Mouse (Mus musculus) G1E (cell line): ENCODE data around the gene Usp29. TPM values are rescaled to one million over a fixed set of nuclear protein-coding genes. Genes with fewer than 3 reads are reported as not detected.

Experiments
- ATAC-seq: 2 replicates; pipeline ENCODE4 v1.8.0; 2016; ENCODE audit warnings: mild to moderate bottlenecking; ENCODE audit not compliant: insufficient number of reproducible peaks, poor library complexity, low FRiP score, severe bottlenecking; ENCODE audit errors: extremely low read depth
- DNase-seq: peaks from one replicate; pipeline ENCODE4 v3.0.0; 2012; ENCODE audit warnings: low spot score
- H3K27me3 ChIP-seq: 2 replicates; pipeline ENCODE4 v1.6.1; 2012; ENCODE audit warnings: mild to moderate bottlenecking, low read length, inconsistent platforms; ENCODE audit not compliant: insufficient read depth
- H3K36me3 ChIP-seq: replicated peaks from 2 replicates; pipeline ENCODE3; 2012; ENCODE audit warnings: mild to moderate bottlenecking, inconsistent platforms
- H3K4me1 ChIP-seq: 2 replicates; pipeline ENCODE4 v1.6.1; 2012; ENCODE audit warnings: low read depth, low read length, inconsistent platforms, mixed read lengths; ENCODE audit not compliant: insufficient read depth
- H3K4me3 ChIP-seq: 2 replicates; pipeline ENCODE4 v1.5.1; 2012; ENCODE audit warnings: low read depth, mild to moderate bottlenecking, inconsistent platforms, low read length, moderate library complexity, mixed read lengths
- H3K9me3 ChIP-seq: replicated peaks from 2 replicates; pipeline ENCODE4 v1.6.1; 2012; ENCODE audit warnings: inconsistent platforms
- CTCF ChIP-seq: IDR thresholded peaks from 2 replicates; pipeline ENCODE4 v1.5.1; 2012; ENCODE audit warnings: low read depth, low read length, inconsistent platforms, mixed read lengths
- GATA1 ChIP-seq: IDR thresholded peaks from 2 replicates; pipeline ENCODE4 v1.6.1; 2012; ENCODE audit warnings: borderline replicate concordance, low read length, inconsistent platforms, mixed read lengths
- GATA2 ChIP-seq: IDR thresholded peaks from 2 replicates; pipeline ENCODE4 v1.6.1; 2012; ENCODE audit warnings: low read depth, low read length, inconsistent platforms, borderline replicate concordance
- POLR2AphosphoS5 ChIP-seq: IDR thresholded peaks from 2 replicates; pipeline ENCODE4 v1.6.1; 2012; ENCODE audit warnings: low read depth, low read length, inconsistent platforms; ENCODE audit not compliant: insufficient replicate concordance
- TAL1 ChIP-seq: conservative IDR thresholded peaks from 2 replicates; pipeline ENCODE4 v1.6.1; 2012; ENCODE audit warnings: low read depth, low read length, inconsistent platforms, mixed read lengths
- polyA plus RNA-seq: library from polyadenylated mRNA; stranded (reverse); fragments of >175 nt; gene quantifications from 2 replicates; pipeline ENCODE4 v1.2.3, GENCODE M21; 2012
- total RNA-seq, 2 experiments: library from RNA; stranded (forward) in 1 of 2; stranded (reverse) in 1 of 2; fragments of 200-1000 nt in 1 of 2; fragments of >200 nt in 1 of 2; fragmentation: Nextera tagmentation in 1 of 2; gene quantifications; 2 replicates each; pipeline ENCODE4 v1.2.3; 2014 to 2017

The Usp29 gene
- total and polyA plus RNA-seq, 3 experiments: 0.15 to 6.9 (median 2.2) TPM

DNA sequence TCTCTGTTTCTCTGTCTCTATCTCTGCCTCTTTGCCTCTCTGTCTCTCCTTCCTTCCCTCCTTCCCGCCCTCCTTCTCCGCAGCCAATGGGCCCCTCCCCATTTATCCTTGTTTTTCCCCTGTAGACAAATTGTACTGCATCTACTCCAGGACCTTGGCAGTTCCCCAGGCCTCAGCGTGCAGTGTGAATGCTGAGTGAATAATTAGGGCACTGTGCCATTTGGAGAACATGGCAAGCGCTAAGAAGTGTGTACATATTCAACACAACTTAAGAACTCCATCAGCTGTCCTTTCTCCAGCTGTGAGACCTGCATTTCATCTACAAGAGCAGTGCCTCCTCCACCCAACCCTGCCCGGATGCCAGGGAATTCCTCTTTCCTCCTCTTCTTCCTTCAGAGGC lies 110.5 kb downstream of the Usp29 start:
- ATAC-seq (no peak), DNase-seq (no peak)
- H3K4me1 ChIP-seq: no peaks in the 10 kb centered on the region
- H3K27me3 ChIP-seq: no peaks in the 10 kb centered on the region; the same call in 1 of the 2 replicates
- H3K4me3 ChIP-seq: no peak overlapping the region
- H3K9me3 ChIP-seq: no peaks in the 10 kb centered on the region
- TF ChIP-seq POLR2AphosphoS5 (no peak), GATA2 (no peak), TAL1 (no peak), GATA1 (no peak)
- no peaks in the 10 kb centered on the region for H3K36me3 ChIP-seq

DNA sequence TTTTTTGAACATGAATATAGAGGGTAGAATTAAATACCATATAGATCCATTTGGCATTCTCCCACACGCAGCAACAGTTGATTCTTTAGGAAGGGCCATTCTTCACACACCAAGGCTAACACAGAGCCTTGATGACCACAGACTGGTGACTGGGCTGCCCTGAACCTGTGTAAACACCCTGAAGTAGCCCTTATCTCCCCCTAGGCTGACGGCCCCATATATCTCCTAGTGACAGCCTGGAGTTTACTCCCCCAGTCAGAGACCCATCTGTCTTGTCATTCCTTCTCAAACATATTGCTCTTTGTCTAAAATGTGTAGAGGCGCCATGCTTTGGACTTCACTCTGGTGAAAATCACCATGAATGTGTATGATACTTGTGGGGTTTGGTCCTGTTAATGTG lies 119.1 kb downstream of the Usp29 start:
- Histone ChIP-seq H3K4me1 (no peaks in the 10 kb centered on the region), H3K27me3 (no peaks in the 10 kb centered on the region), H3K9me3 (no peaks in the 10 kb centered on the region), H3K36me3 (no peaks in the 10 kb centered on the region), H3K4me3 (no peak overlapping the region)
- ATAC-seq (no peak), DNase-seq (no peak)
- TF ChIP-seq TAL1: no peak

DNA sequence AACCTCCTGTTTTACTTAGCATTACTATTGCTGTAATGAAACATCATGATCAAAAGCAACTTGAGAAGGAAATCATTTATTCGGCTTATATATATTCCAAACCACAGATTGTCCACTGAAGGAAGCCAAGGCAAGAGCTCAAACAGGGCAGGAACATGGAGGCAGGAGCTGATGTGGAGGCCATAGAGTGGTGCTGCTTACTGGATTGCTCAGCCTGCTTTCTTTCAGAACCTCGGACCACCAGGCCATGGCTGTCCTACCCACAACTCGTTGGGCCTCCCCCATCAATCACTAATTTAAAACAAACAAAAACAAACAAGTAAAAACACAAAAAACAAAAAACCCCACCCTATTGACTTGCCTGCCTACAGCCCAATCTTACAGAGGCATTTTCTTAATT lies 119.9 kb downstream of the Usp29 start:
- Histone ChIP-seq H3K4me3 (no peak overlapping the region), H3K9me3 (no peaks in the 10 kb centered on the region), H3K36me3 (no peaks in the 10 kb centered on the region), H3K27me3 (no peaks in the 10 kb centered on the region), H3K4me1 (no peaks in the 10 kb centered on the region)
- no peak for ATAC-seq
- DNase-seq: no peak
- no peak for TF ChIP-seq POLR2AphosphoS5
- TF ChIP-seq CTCF: no peak
- no peak for TF ChIP-seq TAL1
- no peak for TF ChIP-seq GATA1
- no peak for TF ChIP-seq GATA2

DNA sequence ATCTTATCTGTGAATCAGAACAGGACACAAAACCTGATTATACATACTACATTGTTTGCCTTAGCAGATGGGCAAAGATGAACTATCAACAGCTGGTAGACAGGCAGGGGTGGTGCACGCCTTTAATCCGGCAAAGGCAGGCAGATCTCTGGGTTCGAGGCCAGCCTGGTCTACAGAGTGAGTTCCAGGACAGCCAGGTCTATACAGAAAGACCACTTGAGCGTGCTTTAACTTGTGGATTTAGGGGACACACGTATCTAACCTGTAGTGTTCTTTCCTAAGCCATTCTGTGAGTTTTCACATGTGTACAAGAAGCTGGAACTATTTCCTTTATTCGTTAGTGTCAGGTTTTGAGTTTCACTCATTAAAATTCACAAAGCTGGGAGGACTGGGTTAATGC lies 120.9 kb downstream of the Usp29 start:
- TF ChIP-seq TAL1 (no peak), POLR2AphosphoS5 (no peak), CTCF (no peak), GATA2 (no peak)
- Histone ChIP-seq H3K4me1 (no peaks in the 10 kb centered on the region), H3K4me3 (no peak overlapping the region), H3K27me3 (no peaks in the 10 kb centered on the region), H3K9me3 (no peaks in the 10 kb centered on the region), H3K36me3 (no peaks in the 10 kb centered on the region)
- ATAC-seq: no peak
- DNase-seq: no peak

DNA sequence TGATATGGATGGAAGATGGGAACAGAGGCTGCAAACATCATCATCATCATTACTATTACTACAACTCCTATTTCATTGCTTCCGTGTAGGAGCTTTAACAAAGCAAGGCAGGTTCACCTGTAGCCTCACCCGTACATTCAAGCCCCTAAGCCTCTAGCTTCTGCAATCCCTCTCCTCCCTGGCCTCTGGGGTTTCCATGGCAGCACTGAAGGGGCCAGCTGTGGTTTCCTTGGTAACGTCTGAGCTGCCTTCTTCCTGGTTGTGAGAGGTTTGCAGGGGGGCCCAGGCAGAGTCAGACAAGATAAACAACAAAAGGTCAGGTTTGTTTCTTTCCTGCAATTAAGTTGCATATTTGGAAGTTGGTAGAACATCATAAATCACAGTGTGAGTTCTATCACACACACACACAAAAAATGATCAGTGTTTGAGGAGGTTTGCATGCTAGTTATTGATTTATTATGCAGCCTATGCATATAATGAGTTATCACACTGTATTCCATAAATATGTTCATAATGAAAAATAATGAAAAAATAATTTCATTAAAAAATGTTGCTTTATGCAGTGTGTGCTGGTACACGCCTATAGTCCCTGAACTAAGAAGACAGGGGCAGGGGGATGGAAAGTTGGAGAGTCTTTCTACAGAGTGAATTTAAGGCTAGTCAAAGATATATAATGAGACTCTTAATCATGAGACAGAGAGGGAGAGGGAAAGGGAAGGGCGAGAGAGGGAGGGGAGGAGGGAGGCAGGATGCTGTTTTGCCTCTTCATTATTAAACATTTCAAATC lies 121.5 kb downstream of the Usp29 start:
- Histone ChIP-seq H3K9me3 (no peaks in the 10 kb centered on the region), H3K36me3 (no peaks in the 10 kb centered on the region), H3K4me3 (no peak overlapping the region), H3K4me1 (no peaks in the 10 kb centered on the region), H3K27me3 (no peaks in the 10 kb centered on the region)
- TF ChIP-seq CTCF (no peak), GATA1 (no peak), TAL1 (no peak), POLR2AphosphoS5 (no peak)
- ATAC-seq (no peak), DNase-seq (no peak)

DNA sequence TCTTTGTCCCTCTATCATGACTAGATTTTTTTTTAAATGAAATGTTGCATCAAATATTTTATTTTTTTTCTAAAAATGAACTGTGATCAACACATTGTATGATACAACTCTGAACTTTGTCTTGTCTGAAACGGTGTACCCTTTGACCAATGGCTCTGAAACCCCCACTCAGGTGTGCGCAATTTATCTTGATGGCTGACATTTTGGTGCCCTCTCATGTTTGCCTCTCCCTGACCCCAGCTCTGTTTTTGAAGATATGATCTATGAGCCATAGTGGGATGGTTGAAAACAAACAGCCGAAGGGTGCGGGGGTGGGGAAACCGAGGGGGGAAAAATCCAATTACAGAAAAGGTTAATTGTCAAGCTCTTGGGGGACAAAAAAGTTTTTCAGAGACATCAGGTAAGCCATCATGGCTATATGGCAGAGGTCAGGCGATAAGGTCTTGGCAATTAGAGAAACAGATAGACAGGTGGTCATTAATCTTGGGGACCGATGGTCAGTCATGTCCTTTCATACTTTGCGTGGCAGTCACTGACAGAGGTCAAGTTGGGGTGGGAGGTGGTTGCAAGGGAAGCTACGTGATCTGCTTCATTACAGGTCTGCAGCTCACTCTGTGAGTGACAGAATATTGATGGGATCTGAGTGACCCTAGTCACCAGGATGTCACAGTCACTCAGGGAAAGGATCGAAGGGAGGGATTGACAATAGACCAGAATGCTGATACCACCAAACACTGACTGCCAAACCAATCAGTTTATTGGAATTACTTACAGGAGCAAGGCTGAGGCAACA lies 125.4 kb downstream of the Usp29 start:
- TF ChIP-seq POLR2AphosphoS5: no peak
- TF ChIP-seq CTCF: no peak
- TF ChIP-seq TAL1: no peak
- TF ChIP-seq GATA2: no peak
- TF ChIP-seq GATA1: no peak
- Histone ChIP-seq H3K36me3 (no peaks in the 10 kb centered on the region), H3K4me1 (no peaks in the 10 kb centered on the region), H3K27me3 (no peaks in the 10 kb centered on the region), H3K4me3 (no peak overlapping the region), H3K9me3 (no peaks in the 10 kb centered on the region)
- no peak for DNase-seq
- no peak for ATAC-seq
